Mouse (Mus musculus): ENCODE data around the gene Scamp3. TPM values are rescaled to one million over a fixed set of nuclear protein-coding genes. Genes with fewer than 3 reads are reported as not detected.

Scamp3 gene
- total and polyA plus RNA-seq, 3 experiments = 101 to 287 TPM; not detected in 1

- no peaks in the 10 kb centered on the region for H3K4me1 ChIP-seq (ENCODE audit: control insufficient read depth in 1 of 2, insufficient read depth in 2 of 2, low read length in 2 of 2)
- no peaks in the 10 kb centered on the region for H3K36me3 ChIP-seq (ENCODE audit: control insufficient read depth in 1 of 2, insufficient read depth in 2 of 2, low read length in 2 of 2)
- no peak overlapping the region for H3K4me3 ChIP-seq (ENCODE audit: control insufficient read depth in 1 of 2, insufficient read depth in 1 of 2, low read depth in 2 of 2, low read length in 2 of 2)
- H3K9ac ChIP-seq (ENCODE audit: control insufficient read depth, low read depth, low read length, poor library complexity, severe bottlenecking) = no peak overlapping the region
- no peaks in the 10 kb centered on the region for H3K27me3 ChIP-seq (ENCODE audit: control insufficient read depth in 1 of 2, insufficient read depth in 2 of 2, low read length in 2 of 2)
- H3K27ac ChIP-seq (ENCODE audit: control insufficient read depth, low read depth, low read length) = no peak overlapping the region
- no peaks in the 10 kb centered on the region for H3K79me2 ChIP-seq (ENCODE audit: control insufficient read depth, insufficient read depth, low read length, poor library complexity)
- no peak for DNase-seq (ENCODE audit: low read depth, low spot score)
- no peak for TF ChIP-seq POLR2A (IDR thresholded peaks at IDR 0.05; ENCODE audit: control insufficient read depth in 1 of 2, insufficient read depth in 1 of 2, low read depth in 1 of 2, low read length in 2 of 2, poor library complexity in 1 of 2)
- TF ChIP-seq RCOR1 (IDR thresholded peaks at IDR 0.05; ENCODE audit: low read depth, low read length) = no peak
- no peak for TF ChIP-seq TAL1 (IDR thresholded peaks at IDR 0.05; ENCODE audit: low read length)
- no peak for TF ChIP-seq UBTF (IDR thresholded peaks at IDR 0.05; ENCODE audit: borderline replicate concordance, insufficient read depth, low read depth, low read length)
- TF ChIP-seq MEF2A (IDR thresholded peaks at IDR 0.05; ENCODE audit: extremely low read depth, insufficient replicate concordance, low read depth, low read length, poor library complexity, severe bottlenecking) = no peak
- TF ChIP-seq USF1 (IDR thresholded peaks at IDR 0.05; ENCODE audit: low read depth, low read length) = no peak
- TF ChIP-seq MAX (IDR thresholded peaks at IDR 0.05; ENCODE audit: low read length) = no peak
- TF ChIP-seq BHLHE40 (IDR thresholded peaks at IDR 0.05; ENCODE audit: borderline replicate concordance, low read depth, low read length) = no peak
- no peak for TF ChIP-seq ZC3H11A (IDR thresholded peaks at IDR 0.05; ENCODE audit: low read depth, low read length)
- TF ChIP-seq E2F4 (IDR thresholded peaks at IDR 0.05; ENCODE audit: borderline replicate concordance, low read depth, low read length) = no peak
- no peak for TF ChIP-seq MAFK (IDR thresholded peaks at IDR 0.05; ENCODE audit: borderline replicate concordance, low read depth, low read length)
- TF ChIP-seq NELFE (IDR thresholded peaks at IDR 0.05; ENCODE audit: low read depth, low read length) = no peak
- TF ChIP-seq ZNF384 (IDR thresholded peaks at IDR 0.05; ENCODE audit: low read depth, low read length) = no peak
- TF ChIP-seq CHD1 (IDR thresholded peaks at IDR 0.05; ENCODE audit: low read depth, low read length) = no peak
- TF ChIP-seq MYB (IDR thresholded peaks at IDR 0.05; ENCODE audit: low read depth, low read length) = no peak
- TF ChIP-seq HCFC1 (IDR thresholded peaks at IDR 0.05; ENCODE audit: low read depth, low read length) = no peak
- TF ChIP-seq ZMIZ1 (IDR thresholded peaks at IDR 0.05; ENCODE audit: low read depth, low read length) = no peak
- no peak for TF ChIP-seq SIN3A (IDR thresholded peaks at IDR 0.05; ENCODE audit: low read length)
- TF ChIP-seq CTCF (IDR thresholded peaks at IDR 0.05 in 2 of 3, conservative IDR thresholded peaks at IDR 0.05 in 1 of 3; ENCODE audit: control insufficient read depth in 1 of 3, insufficient read depth in 1 of 3, low read depth in 2 of 3, low read length in 3 of 3, poor library complexity in 1 of 3, severe bottlenecking in 1 of 3) = no peak
- no peaks in the 10 kb centered on the region for H3K9me3 ChIP-seq (replicated peaks; ENCODE audit: insufficient read depth, low read length)
These were observed 43.9 kb downstream of the Scamp3 start for GRCm38 (mm10) chr3:89221167-89221566.

- TF ChIP-seq ETS1 (IDR thresholded peaks at IDR 0.05; ENCODE audit: low read depth, low read length) (no peak), CTCF (IDR thresholded peaks at IDR 0.05 in 2 of 3, conservative IDR thresholded peaks at IDR 0.05 in 1 of 3; ENCODE audit: control insufficient read depth in 1 of 3, insufficient read depth in 1 of 3, low read depth in 2 of 3, low read length in 3 of 3, poor library complexity in 1 of 3, severe bottlenecking in 1 of 3) (no peak), KAT2A (conservative IDR thresholded peaks at IDR 0.05; ENCODE audit: low read depth, low read length) (no peak), TAL1 (IDR thresholded peaks at IDR 0.05; ENCODE audit: low read length) (no peak), POLR2AphosphoS2 (IDR thresholded peaks at IDR 0.05; ENCODE audit: low read length) (no peak), USF1 (IDR thresholded peaks at IDR 0.05; ENCODE audit: low read depth, low read length) (no peak)
- no peak for DNase-seq (ENCODE audit: low read depth, low spot score)
- H3K36me3 ChIP-seq (ENCODE audit: control insufficient read depth in 1 of 2, insufficient read depth in 2 of 2, low read length in 2 of 2) = peaks cover 0 to 2% of the 10 kb centered on the region in 2 experiments; a peak in 1 of 4 replicates
- no peaks in the 10 kb centered on the region for H3K27me3 ChIP-seq (ENCODE audit: control insufficient read depth in 1 of 2, insufficient read depth in 2 of 2, low read length in 2 of 2)
- no peak overlapping the region for H3K27ac ChIP-seq (ENCODE audit: control insufficient read depth, low read depth, low read length)
- H3K9me3 ChIP-seq (replicated peaks; ENCODE audit: insufficient read depth, low read length) = no peaks in the 10 kb centered on the region
- no peaks in the 10 kb centered on the region for H3K79me2 ChIP-seq (ENCODE audit: control insufficient read depth, insufficient read depth, low read length, poor library complexity)
- H3K4me3 ChIP-seq (ENCODE audit: control insufficient read depth in 1 of 2, insufficient read depth in 1 of 2, low read depth in 2 of 2, low read length in 2 of 2) = no peak overlapping the region
- no peak overlapping the region for H3K9ac ChIP-seq (ENCODE audit: control insufficient read depth, low read depth, low read length, poor library complexity, severe bottlenecking)
- peaks cover 2 to 8% of the 10 kb centered on the region in 2 experiments; a peak in 3 of 4 replicates for H3K4me1 ChIP-seq (ENCODE audit: control insufficient read depth in 1 of 2, insufficient read depth in 2 of 2, low read length in 2 of 2)
These were observed 47.5 kb downstream of the Scamp3 start for GRCm38 (mm10) chr3:89224796-89225195.
